In genomic region chr19:48413836-48414235, GRCm38 (mm10) we compare ENCODE assay signal across 9 mouse cellular contexts.
DNase-seq lines count a peak whose midpoint lies in the region; ATAC-seq and TF ChIP-seq lines count a peak whose summit lies in the region.
"Had no signal": no experiment of that assay in that cellular context is flagged by ENCODE, and none has a peak within 500 bp of the region (broad histone marks: within the 10 kb centered on the region; RNA-seq: fewer than 3 reads in every experiment).

No protein-coding gene starts in this region.

- H3K36me3 ChIP-seq in lung, embryonic 14.5 days (ENCODE audit: insufficient read depth): no peaks in the 10 kb centered on the region
- H3K36me3 ChIP-seq: embryonic facial prominence, embryonic 13.5 days had no signal

- peak; percentile 55 for TF ChIP-seq CTCF in lung, embryonic 14.5 days (IDR thresholded peaks at IDR 0.05; ENCODE audit: low read depth)

- ATAC-seq in granulocyte monocyte progenitor cell, adult 5-6 weeks (replicated peaks; ENCODE audit: poor library complexity, severe bottlenecking): peak; percentile 90
- no peak; the same call in 1 of the 2 replicates for ATAC-seq in lung, embryonic 14.5 days (ENCODE audit: insufficient read depth)

- no peak overlapping the region for H3K27ac ChIP-seq in lung, embryonic 14.5 days (ENCODE audit: low read depth)
- H3K27ac ChIP-seq: embryonic facial prominence, embryonic 13.5 days had no signal

- no peaks in the 10 kb centered on the region for H3K4me1 ChIP-seq in lung, embryonic 14.5 days (ENCODE audit: insufficient read depth)
- H3K4me1 ChIP-seq: embryonic facial prominence, embryonic 13.5 days had no signal

- H3K9ac ChIP-seq in lung, embryonic 14.5 days: no peak overlapping the region
- H3K9ac ChIP-seq: embryonic facial prominence, embryonic 13.5 days had no signal

- no peaks in the 10 kb centered on the region for H3K27me3 ChIP-seq in lung, embryonic 14.5 days (ENCODE audit: insufficient read depth, low read length)
- H3K27me3 ChIP-seq: embryonic facial prominence, embryonic 13.5 days had no signal

- H3K4me3 ChIP-seq in lung, embryonic 14.5 days (ENCODE audit: low read depth, low read length): no peak overlapping the region
- H3K4me3 ChIP-seq: embryonic facial prominence, embryonic 13.5 days had no signal

- 61% methylated on average over 2 of the region's 2 CpGs for WGBS in lung, embryonic 14.5 days

- no peaks in the 10 kb centered on the region for H3K9me3 ChIP-seq in lung, embryonic 14.5 days (ENCODE audit: low read depth, low read length)
- H3K9me3 ChIP-seq: embryonic facial prominence, embryonic 13.5 days had no signal

- peak; percentile 5 to 53 for DNase-seq in adrenal gland, adult (ENCODE audit: inconsistent age in 2 of 2, low spot score in 1 of 2)
- no peak for DNase-seq in adrenal gland, adult 18-20 months (ENCODE audit: low spot score in 2 of 2)
- DNase-seq in left cerebral cortex, adult 11 months (ENCODE audit: low spot score): peak; percentile 47
- no peak for DNase-seq in left cerebral cortex, adult 8-10 months (ENCODE audit: low spot score in 2 of 2)
- DNase-seq in lung, embryonic 14.5 days: peak; percentile 70
- no peak for DNase-seq in T-cell, adult 2 months (ENCODE audit: low spot score)
- DNase-seq in urinary bladder, postnatal 10 days (ENCODE audit: low spot score): no peak

- no peak overlapping the region for H3K4me2 ChIP-seq in lung, embryonic 14.5 days
- H3K4me2 ChIP-seq: embryonic facial prominence, embryonic 13.5 days had no signal

Comparison
In these comparisons a context has a peak if more than half of its experiments do, and no peak if none do; other contexts are left out.
1. DNase-seq: peak in adrenal gland, adult (2 of 2), left cerebral cortex, adult 11 months (single experiment) and lung, embryonic 14.5 days (single experiment); none in adrenal gland, adult 18-20 months (0 of 2), left cerebral cortex, adult 8-10 months (0 of 2), T-cell, adult 2 months (single experiment) and urinary bladder, postnatal 10 days (single experiment).